Mouse (Mus musculus): Measurements from ENCODE around the gene Jund. TPM values are rescaled to one million over a fixed set of nuclear protein-coding genes. Genes with fewer than 3 reads are reported as not detected.
A peak's percentile ranks its signal among the peaks of the same experiment; 100 is the strongest.

The Jund gene
- polyA plus RNA-seq (2012) = 816 and 971 TPM in 2 replicates

DNA sequence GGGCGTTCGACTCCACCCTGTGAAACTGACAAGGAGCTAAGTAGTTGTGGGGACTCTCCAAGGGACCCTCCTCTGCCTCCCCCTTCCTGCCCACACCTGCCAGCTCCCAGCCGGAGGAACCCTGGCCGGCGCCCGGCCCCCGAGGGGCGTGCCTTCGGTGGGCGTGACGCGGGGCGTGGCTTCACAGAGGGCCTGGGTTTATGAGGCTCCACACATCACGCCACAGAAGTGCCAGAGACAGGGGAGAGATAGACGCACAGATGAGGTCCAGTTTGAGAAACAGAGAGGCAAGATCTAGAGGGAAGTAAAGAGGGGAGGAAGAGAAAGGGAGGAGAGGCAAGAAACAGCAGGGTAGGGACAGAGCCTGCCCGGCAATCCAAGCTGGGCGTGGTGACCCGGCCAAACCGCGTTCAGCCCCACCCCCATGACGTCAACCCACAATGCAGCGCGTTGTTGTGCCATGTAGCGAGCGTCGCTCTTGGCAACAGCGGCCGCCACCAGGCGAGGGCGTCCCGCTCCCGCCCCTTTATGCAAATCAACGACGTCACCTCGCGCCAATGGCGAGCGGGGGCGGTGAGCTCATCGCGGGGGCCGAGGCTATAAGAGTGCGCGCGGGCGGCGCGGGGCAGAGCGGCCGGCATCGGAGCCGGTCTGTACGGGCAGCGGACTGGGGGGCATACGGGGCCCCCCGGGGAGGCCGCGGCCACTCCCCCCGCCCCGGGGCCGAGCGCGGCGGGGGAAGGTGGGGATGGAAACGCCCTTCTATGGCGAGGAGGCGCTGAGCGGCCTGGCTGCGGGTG is at the start of gene Jund:
Gene Jund, plus strand, starts transcription at position 640 of the 800 bp plus-strand sequence.
- peak within 1 kb of the TSS; percentile 70 for H3K4me3 ChIP-seq (replicated peaks)
- no peaks in the 10 kb centered on the region for H3K9me3 ChIP-seq (ENCODE audit: control insufficient read depth, low read length)
- peaks cover 70% of the 10 kb centered on the region for H3K4me1 ChIP-seq (ENCODE audit: control insufficient read depth)
- H3K36me3 ChIP-seq (ENCODE audit: control insufficient read depth) = peaks cover 4% of the 10 kb centered on the region
- H3K27me3 ChIP-seq (ENCODE audit: control insufficient read depth) = no peaks in the 10 kb centered on the region; the same call in 1 of the 2 replicates
- TF ChIP-seq TAL1 (IDR thresholded peaks at IDR 0.05; ENCODE audit: low read length) (no peak), GATA1 (IDR thresholded peaks at IDR 0.05; ENCODE audit: low read length) (no peak)

DNA sequence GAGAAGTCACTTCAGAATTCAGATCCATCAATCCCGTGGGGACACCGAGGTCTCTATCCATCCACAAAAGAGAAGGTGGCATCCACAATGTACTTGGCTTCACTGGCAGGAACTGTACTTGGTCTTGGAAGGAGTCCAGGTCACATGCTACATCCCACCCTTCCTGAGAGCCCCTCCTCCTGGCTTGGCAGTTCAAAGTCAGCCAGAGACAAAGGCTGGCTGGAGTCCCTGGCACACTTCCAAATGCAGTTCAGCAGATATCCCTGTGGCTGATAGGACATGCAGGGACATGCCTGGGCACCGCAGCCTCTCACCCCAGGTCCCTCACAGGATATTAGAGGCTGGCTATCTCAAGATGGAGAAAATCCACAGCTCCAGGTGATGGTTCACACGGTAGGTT is 49.4 kb upstream of the Jund start:
- peaks cover 33% of the 10 kb centered on the region for H3K4me1 ChIP-seq (ENCODE audit: control insufficient read depth)
- H3K9me3 ChIP-seq (ENCODE audit: control insufficient read depth, low read length) = no peaks in the 10 kb centered on the region
- peaks cover 41% of the 10 kb centered on the region for H3K36me3 ChIP-seq (ENCODE audit: control insufficient read depth)
- H3K4me3 ChIP-seq (replicated peaks) = no peak overlapping the region
- TF ChIP-seq TAL1 (IDR thresholded peaks at IDR 0.05; ENCODE audit: low read length) (no peak), GATA1 (IDR thresholded peaks at IDR 0.05; ENCODE audit: low read length) (no peak)
- no peaks in the 10 kb centered on the region for H3K27me3 ChIP-seq (ENCODE audit: control insufficient read depth)

DNA sequence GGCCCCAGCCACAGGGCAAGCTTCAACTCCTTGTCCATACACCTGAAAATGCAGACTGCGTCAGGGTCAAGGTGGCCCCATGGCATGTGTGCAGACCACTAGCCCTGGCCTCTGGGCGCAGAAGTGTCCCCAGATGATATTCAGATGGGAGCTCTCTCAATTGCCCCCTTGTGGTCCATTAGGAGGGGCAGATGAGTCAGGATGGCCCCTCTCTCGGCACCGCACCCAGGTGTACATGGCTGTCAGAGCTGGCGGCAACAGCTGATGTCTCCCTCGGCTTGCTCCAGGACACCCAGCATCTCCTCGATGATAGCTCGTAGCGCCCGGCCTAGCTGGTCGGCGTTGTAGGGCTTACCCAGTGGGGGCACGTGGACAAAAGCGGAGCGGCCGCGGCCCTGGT is 48.4 kb upstream of the Jund start:
- no peak overlapping the region for H3K4me3 ChIP-seq (replicated peaks)
- TF ChIP-seq TAL1 (IDR thresholded peaks at IDR 0.05; ENCODE audit: low read length) = no peak
- TF ChIP-seq GATA1 (IDR thresholded peaks at IDR 0.05; ENCODE audit: low read length) = no peak
- peaks cover 50% of the 10 kb centered on the region for H3K36me3 ChIP-seq (ENCODE audit: control insufficient read depth)
- no peaks in the 10 kb centered on the region for H3K9me3 ChIP-seq (ENCODE audit: control insufficient read depth, low read length)
- peaks cover 36% of the 10 kb centered on the region for H3K4me1 ChIP-seq (ENCODE audit: control insufficient read depth)
- H3K27me3 ChIP-seq (ENCODE audit: control insufficient read depth) = no peaks in the 10 kb centered on the region

DNA sequence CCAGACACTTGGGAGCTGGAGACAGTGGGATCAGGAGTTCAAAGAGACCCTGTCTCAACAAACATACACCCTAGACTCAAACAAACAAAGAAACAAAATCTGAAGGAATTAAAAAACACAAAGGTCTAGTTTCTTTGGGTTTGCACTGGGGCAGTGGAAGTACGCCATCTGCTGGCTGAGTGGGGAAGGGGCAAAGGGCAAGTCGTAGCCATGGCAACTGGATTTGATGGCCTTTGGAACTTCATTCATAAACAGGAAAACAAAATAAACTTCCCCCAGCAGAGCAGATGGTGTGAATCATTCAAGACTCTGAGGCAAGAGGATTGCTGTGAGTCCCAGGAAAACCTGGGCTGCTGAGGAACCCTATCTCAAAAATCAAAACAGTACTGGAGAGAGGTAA is 45.5 kb upstream of the Jund start:
- H3K36me3 ChIP-seq (ENCODE audit: control insufficient read depth) = peaks cover 70% of the 10 kb centered on the region
- peaks cover 29% of the 10 kb centered on the region for H3K4me1 ChIP-seq (ENCODE audit: control insufficient read depth)
- H3K9me3 ChIP-seq (ENCODE audit: control insufficient read depth, low read length) = no peaks in the 10 kb centered on the region
- TF ChIP-seq GATA1 (IDR thresholded peaks at IDR 0.05; ENCODE audit: low read length) (no peak), TAL1 (IDR thresholded peaks at IDR 0.05; ENCODE audit: low read length) (no peak)
- H3K4me3 ChIP-seq (replicated peaks) = no peak overlapping the region
- no peaks in the 10 kb centered on the region for H3K27me3 ChIP-seq (ENCODE audit: control insufficient read depth)

DNA sequence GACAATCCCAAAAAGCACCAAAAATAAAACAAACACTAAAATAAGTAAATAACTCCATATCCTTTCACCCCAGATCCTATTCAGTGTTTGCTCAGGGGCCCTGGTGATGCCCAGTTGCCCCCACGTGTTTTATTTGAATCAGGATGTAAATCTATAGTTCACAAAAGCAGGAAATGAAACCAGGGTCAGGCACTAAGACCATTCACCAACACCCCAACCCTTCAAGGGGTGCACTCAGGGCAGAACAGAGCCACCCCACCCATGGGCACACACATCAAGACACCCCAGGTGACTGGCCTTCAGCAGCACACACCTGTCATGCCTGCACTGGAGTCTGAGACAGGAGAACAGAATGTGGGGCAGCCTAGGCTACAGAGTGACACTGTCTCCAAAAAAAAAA is 44.6 kb upstream of the Jund start:
- H3K4me1 ChIP-seq (ENCODE audit: control insufficient read depth) = peaks cover 28% of the 10 kb centered on the region
- TF ChIP-seq GATA1 (IDR thresholded peaks at IDR 0.05; ENCODE audit: low read length) (no peak), TAL1 (IDR thresholded peaks at IDR 0.05; ENCODE audit: low read length) (no peak)
- H3K36me3 ChIP-seq (ENCODE audit: control insufficient read depth) = peaks cover 65% of the 10 kb centered on the region
- H3K4me3 ChIP-seq (replicated peaks) = no peak overlapping the region
- no peaks in the 10 kb centered on the region for H3K27me3 ChIP-seq (ENCODE audit: control insufficient read depth)
- no peaks in the 10 kb centered on the region for H3K9me3 ChIP-seq (ENCODE audit: control insufficient read depth, low read length)

DNA sequence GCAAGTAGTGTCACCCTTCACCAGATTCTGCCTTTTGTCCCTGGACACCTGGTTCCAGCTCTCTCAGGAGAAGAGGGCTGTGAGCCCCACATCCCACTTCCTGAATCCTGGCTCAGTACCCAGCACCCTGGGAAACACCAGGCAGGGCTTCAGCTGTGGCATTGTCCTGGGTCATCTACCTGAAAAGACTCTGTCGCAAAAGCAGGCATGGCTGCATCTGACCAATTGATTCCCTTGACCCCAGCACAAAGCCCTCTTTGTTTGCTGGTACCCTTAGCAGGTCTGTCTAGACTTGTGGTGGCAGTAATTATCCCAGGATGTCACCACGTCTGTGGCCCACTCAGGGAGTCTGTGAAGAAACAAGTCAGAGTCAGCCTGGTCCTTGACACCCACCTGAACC is 43.3 kb upstream of the Jund start:
- Histone ChIP-seq H3K4me3 (replicated peaks) (no peak overlapping the region), H3K27me3 (ENCODE audit: control insufficient read depth) (no peaks in the 10 kb centered on the region), H3K4me1 (ENCODE audit: control insufficient read depth) (peaks cover 35% of the 10 kb centered on the region), H3K36me3 (ENCODE audit: control insufficient read depth) (peaks cover 53% of the 10 kb centered on the region), H3K9me3 (ENCODE audit: control insufficient read depth, low read length) (no peaks in the 10 kb centered on the region)
- TF ChIP-seq TAL1 (IDR thresholded peaks at IDR 0.05; ENCODE audit: low read length) (no peak), GATA1 (IDR thresholded peaks at IDR 0.05; ENCODE audit: low read length) (no peak)

DNA sequence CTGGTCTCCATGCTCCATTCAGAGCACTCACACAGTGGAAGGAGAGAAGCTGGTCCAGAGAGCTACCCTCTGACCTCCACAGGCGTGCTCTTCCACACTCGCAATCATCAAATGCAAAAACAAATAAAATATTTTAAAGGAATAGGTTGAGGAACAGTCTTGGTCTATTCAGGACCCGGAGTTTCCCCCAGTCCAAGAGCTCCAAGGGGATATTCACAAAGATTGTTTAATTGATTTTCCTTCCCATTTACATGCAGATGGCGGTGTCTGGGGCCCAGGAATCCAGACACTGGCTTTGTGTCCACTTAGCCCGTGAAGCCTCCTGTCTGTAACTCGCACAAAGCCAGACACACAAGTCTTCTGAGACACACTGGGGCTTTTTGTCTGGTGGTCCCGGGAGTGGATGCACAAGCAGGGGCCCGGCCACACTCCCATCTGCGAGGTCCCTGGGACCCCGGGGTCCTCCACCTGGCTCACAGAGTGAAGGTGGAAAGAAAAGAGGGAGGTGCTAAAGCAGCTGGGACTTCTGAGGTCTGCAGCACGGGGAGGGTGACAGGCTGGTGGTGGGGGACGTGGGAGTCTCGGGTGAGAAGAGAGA is 42.5 kb upstream of the Jund start:
- peaks cover 44% of the 10 kb centered on the region for H3K36me3 ChIP-seq (ENCODE audit: control insufficient read depth)
- H3K4me3 ChIP-seq (replicated peaks) = no peak overlapping the region
- no peaks in the 10 kb centered on the region for H3K9me3 ChIP-seq (ENCODE audit: control insufficient read depth, low read length)
- TF ChIP-seq GATA1 (IDR thresholded peaks at IDR 0.05; ENCODE audit: low read length) = no peak
- TF ChIP-seq TAL1 (IDR thresholded peaks at IDR 0.05; ENCODE audit: low read length) = no peak
- H3K27me3 ChIP-seq (ENCODE audit: control insufficient read depth) = no peaks in the 10 kb centered on the region
- H3K4me1 ChIP-seq (ENCODE audit: control insufficient read depth) = peaks cover 42% of the 10 kb centered on the region

DNA sequence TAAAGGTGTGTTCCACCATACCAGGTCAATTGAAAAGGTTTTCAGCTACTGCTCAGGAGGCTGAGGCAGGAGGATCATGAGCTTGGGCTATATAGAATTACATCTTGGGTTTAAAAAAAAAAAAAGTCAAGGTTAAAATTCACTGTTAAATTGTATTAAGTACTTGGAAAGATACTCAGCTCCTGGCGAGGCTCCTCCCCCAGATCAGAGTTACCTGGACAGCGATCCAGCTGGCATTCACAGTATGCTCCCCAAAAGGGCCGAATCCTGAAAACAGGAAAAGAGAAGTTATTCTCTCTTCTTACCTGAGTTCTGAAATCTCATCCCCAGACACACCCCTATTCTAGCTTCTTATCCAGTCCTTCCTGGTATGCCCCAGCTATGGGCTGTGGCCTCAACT is 41.5 kb upstream of the Jund start:
- Histone ChIP-seq H3K36me3 (ENCODE audit: control insufficient read depth) (peaks cover 37% of the 10 kb centered on the region), H3K9me3 (ENCODE audit: control insufficient read depth, low read length) (no peaks in the 10 kb centered on the region), H3K4me3 (replicated peaks) (no peak overlapping the region), H3K27me3 (ENCODE audit: control insufficient read depth) (no peaks in the 10 kb centered on the region), H3K4me1 (ENCODE audit: control insufficient read depth) (peaks cover 47% of the 10 kb centered on the region)
- TF ChIP-seq TAL1 (IDR thresholded peaks at IDR 0.05; ENCODE audit: low read length) (no peak), GATA1 (IDR thresholded peaks at IDR 0.05; ENCODE audit: low read length) (no peak)

DNA sequence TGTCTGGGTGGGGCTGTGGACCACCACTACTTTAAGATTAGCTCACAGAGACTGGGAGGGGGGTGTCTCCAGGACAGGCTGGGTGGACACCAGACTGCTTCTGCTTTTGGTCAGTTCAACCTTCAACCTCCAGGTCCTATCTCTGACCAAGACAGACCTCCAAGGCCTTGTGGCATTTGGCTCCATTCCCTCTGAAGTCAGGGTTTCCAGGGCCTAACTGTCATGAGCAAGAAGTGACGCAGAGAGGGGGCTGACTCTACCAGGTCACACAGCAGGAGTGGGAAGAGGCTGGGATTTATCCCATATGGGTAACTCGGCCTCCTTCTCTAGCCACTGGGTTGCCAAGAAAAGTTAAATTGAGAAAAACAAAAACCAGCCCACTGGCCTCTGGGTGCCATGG is 41.0 kb upstream of the Jund start:
- TF ChIP-seq GATA1 (IDR thresholded peaks at IDR 0.05; ENCODE audit: low read length) = no peak
- TF ChIP-seq TAL1 (IDR thresholded peaks at IDR 0.05; ENCODE audit: low read length) = no peak
- H3K4me3 ChIP-seq (replicated peaks) = no peak overlapping the region
- H3K4me1 ChIP-seq (ENCODE audit: control insufficient read depth) = peaks cover 50% of the 10 kb centered on the region

More for the DNA sequence above, 41.0 kb upstream of the Jund start:
- H3K27me3 ChIP-seq (ENCODE audit: control insufficient read depth) = no peaks in the 10 kb centered on the region
- H3K36me3 ChIP-seq (ENCODE audit: control insufficient read depth) = peaks cover 31% of the 10 kb centered on the region
- no peaks in the 10 kb centered on the region for H3K9me3 ChIP-seq (ENCODE audit: control insufficient read depth, low read length)
